Comparison of ENCODE assay signal across 9 mouse cellular contexts in the genomic region with DNA sequence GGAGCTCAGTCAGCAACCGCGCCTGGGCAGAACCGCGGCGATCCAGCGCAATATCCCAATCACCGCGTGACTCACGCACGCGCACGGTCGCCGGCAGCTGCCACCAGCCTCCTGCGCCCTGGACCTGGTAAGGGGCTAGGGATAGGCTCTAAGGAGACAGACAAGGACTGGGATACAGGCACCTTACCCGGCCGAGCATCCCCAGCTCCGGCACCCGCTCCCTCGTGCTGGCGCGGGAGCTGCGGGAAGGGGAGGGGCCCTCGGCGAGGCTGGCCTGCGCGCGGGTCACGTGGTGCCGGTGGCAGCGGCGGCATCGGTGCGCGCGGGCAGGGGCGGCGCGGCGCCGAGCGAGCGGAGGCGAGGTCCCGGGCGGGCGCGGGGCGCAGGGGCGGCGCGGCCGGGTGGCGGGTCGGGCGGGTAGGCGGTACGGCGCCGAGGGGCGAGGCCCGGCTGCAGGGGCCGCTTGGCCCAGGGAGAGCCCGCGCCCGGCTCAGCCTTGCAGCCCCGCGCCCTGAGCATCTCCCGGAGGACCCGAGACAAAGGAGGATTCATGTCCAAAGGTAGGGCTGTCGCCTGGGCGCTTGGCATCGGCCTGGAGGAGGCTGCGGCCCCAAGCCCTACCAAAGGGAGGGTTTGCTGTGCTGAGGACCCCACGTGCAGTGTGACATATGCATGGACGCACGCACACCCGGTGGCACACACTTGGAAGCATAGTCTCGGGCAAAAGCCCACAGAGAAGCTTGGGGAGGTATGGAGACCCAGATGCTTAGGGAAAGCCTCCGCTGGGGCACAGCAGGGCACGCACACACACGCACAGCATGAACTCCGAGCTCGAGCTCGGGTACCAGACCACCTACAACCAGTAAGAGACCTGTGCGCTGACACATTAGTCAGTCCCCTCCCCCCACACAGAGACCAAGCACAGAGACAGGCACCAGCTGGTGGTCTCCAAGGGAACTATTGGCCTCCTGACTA. TPM values are rescaled to one million over a fixed set of nuclear protein-coding genes. Genes with fewer than 3 reads are reported as not detected.
DNase-seq lines count a peak whose midpoint lies in the region; ATAC-seq lines count a peak whose summit lies in the region.
"Had no signal": no experiment of that assay in that cellular context is flagged by ENCODE, and none has a peak within 500 bp of the region (broad histone marks: within the 10 kb centered on the region; RNA-seq: fewer than 3 reads in every experiment).

No protein-coding gene starts in this region.

- no peak overlapping the region for H3K27ac ChIP-seq in heart, embryonic 11.5 days (ENCODE audit: low read depth, low read length)
- peak overlapping the region; percentile 99 for H3K27ac ChIP-seq in hindbrain, embryonic 13.5 days
- H3K27ac ChIP-seq in neural tube, embryonic 14.5 days (ENCODE audit: low read depth, low read length), result peak overlapping the region; percentile 98

- H3K36me3 ChIP-seq in heart, embryonic 11.5 days (ENCODE audit: control insufficient read depth, insufficient read depth, low read length), result no peaks in the 10 kb centered on the region
- H3K36me3 ChIP-seq in hindbrain, embryonic 13.5 days, result peaks cover 28% of the 10 kb centered on the region
- H3K36me3 ChIP-seq in neural tube, embryonic 14.5 days (ENCODE audit: control insufficient read depth, insufficient read depth, low read length), result peaks cover 14% of the 10 kb centered on the region

- no peak; the same call in 1 of the 2 replicates for ATAC-seq in heart, embryonic 11.5 days (replicated peaks; ENCODE audit: insufficient number of reproducible peaks, low FRiP score, low TSS enrichment)
- peak; percentile 75 for ATAC-seq in hindbrain, embryonic 13.5 days (ENCODE audit: low FRiP score)
- ATAC-seq in neural tube, embryonic 14.5 days (ENCODE audit: low read depth), result peak; percentile 75
- ATAC-seq in erythroblast, adult 5-6 weeks (replicated peaks; ENCODE audit: low FRiP score, poor library complexity, severe bottlenecking), result no peak

- intact Hi-C loops in left cerebral cortex, postnatal 4 days (cut with DNase I), result no loop called here

- no peaks in the 10 kb centered on the region for H3K9me3 ChIP-seq in heart, embryonic 11.5 days (replicated peaks; ENCODE audit: control insufficient read depth, low read length)
- H3K9me3 ChIP-seq in hindbrain, embryonic 13.5 days, result no peaks in the 10 kb centered on the region
- no peaks in the 10 kb centered on the region for H3K9me3 ChIP-seq in neural tube, embryonic 14.5 days (ENCODE audit: control insufficient read depth, low read length)

- H3K27me3 ChIP-seq in heart, embryonic 11.5 days (ENCODE audit: control insufficient read depth, insufficient read depth, low read length), result peaks cover 60% of the 10 kb centered on the region
- H3K27me3 ChIP-seq in hindbrain, embryonic 13.5 days, result peaks cover 26% of the 10 kb centered on the region
- no peaks in the 10 kb centered on the region for H3K27me3 ChIP-seq in neural tube, embryonic 14.5 days (ENCODE audit: control insufficient read depth, insufficient read depth, low read length)

- WGBS in heart, embryonic 11.5 days (ENCODE audit: insufficient replicate concordance), result 1% methylated on average over 79 of the region's 86 CpGs
- WGBS in hindbrain, embryonic 13.5 days, result under 1% methylated on average over 57 of the region's 86 CpGs
- under 1% methylated on average over 55 of the region's 86 CpGs for WGBS in neural tube, embryonic 14.5 days

- peak overlapping the region; percentile 98 for H3K4me2 ChIP-seq in heart, embryonic 11.5 days
- peak overlapping the region; percentile 95 for H3K4me2 ChIP-seq in hindbrain, embryonic 13.5 days
- peak overlapping the region; percentile 96 for H3K4me2 ChIP-seq in neural tube, embryonic 14.5 days (ENCODE audit: low read depth, low read length)

- peak overlapping the region; percentile 57 for H3K4me3 ChIP-seq in heart, embryonic 11.5 days (ENCODE audit: low read depth, low read length)
- H3K4me3 ChIP-seq in hindbrain, embryonic 13.5 days, result peak overlapping the region; percentile 81
- H3K4me3 ChIP-seq in neural tube, embryonic 14.5 days (ENCODE audit: low read depth, low read length), result peak overlapping the region; percentile 81

- peak overlapping the region; percentile 48; the same call in 1 of the 2 replicates for H3K9ac ChIP-seq in heart, embryonic 11.5 days (ENCODE audit: low read depth, low read length)
- H3K9ac ChIP-seq in hindbrain, embryonic 13.5 days, result peak overlapping the region; percentile 98
- peak overlapping the region; percentile 88 for H3K9ac ChIP-seq in neural tube, embryonic 14.5 days (replicated peaks; ENCODE audit: low read depth, low read length)

- H3K4me1 ChIP-seq in heart, embryonic 11.5 days (ENCODE audit: control insufficient read depth, insufficient read depth, low read length), result peaks cover 13% of the 10 kb centered on the region; the same call in 1 of the 2 replicates
- peaks cover 61% of the 10 kb centered on the region for H3K4me1 ChIP-seq in hindbrain, embryonic 13.5 days (replicated peaks)
- peaks cover 20% of the 10 kb centered on the region for H3K4me1 ChIP-seq in neural tube, embryonic 14.5 days (ENCODE audit: control insufficient read depth, insufficient read depth, low read length)

- no peak for DNase-seq in heart, adult 8-10 months (ENCODE audit: low spot score)
- DNase-seq in Muller cell, postnatal 12 days (ENCODE audit: inconsistent ontology term), result peak; percentile 59
- peak; percentile 88 for DNase-seq in embryo, embryonic 11 days
- peak; percentile 78 for DNase-seq in left cerebral cortex, postnatal 4 days

RNA-seq across cellular contexts. Expression of a gene that starts 0.5 kb away (rescaled TPM):
- polyA plus RNA-seq in heart, embryonic 11.5 days (2014; fragmentation: Nextera tagmentation; extraction: Ambion mirVana), result 5.0 and 6.2 TPM in 2 replicates
- under 1 TPM; 0.16 to 0.90 (median 0.44) TPM for total RNA-seq in heart, adult 8-10 months (2022)
- polyA plus RNA-seq in hindbrain, embryonic 13.5 days (2015; fragmentation: Nextera tagmentation; extraction: Ambion mirVana), result 329 and 346 TPM in 2 replicates
- total RNA-seq in left cerebral cortex, postnatal 4 days (2021), result 100 to 1,000 TPM; 666 to 687 TPM
- 395 and 439 TPM in 2 replicates for polyA plus RNA-seq in neural tube, embryonic 14.5 days (2014; fragmentation: Nextera tagmentation; extraction: Ambion mirVana)
- total RNA-seq in erythroblast, adult 5-6 weeks (2015; ENCODE audit: low replicate concordance), result 2.3 TPM in 1 of 2 replicates, not detected in the other
- 0.09 TPM in 1 of 2 replicates, not detected in the other for total RNA-seq in erythroblast, adult 5-6 weeks (2017; ENCODE audit: low replicate concordance)

RNA-seq across cellular contexts. Expression of a gene that starts 23.0 kb away (rescaled TPM):
- polyA plus RNA-seq in heart, embryonic 11.5 days (2014; fragmentation: Nextera tagmentation; extraction: Ambion mirVana), result not detected in 2 replicates
- not detected for total RNA-seq in heart, adult 8-10 months (2022)
- polyA plus RNA-seq in hindbrain, embryonic 13.5 days (2015; fragmentation: Nextera tagmentation; extraction: Ambion mirVana), result 8.9 and 9.2 TPM in 2 replicates
- total RNA-seq in left cerebral cortex, postnatal 4 days (2021), result 10 to 100 TPM; 70.9 to 77.4 TPM
- polyA plus RNA-seq in neural tube, embryonic 14.5 days (2014; fragmentation: Nextera tagmentation; extraction: Ambion mirVana), result 6.5 and 13.3 TPM in 2 replicates
- not detected in 2 replicates for total RNA-seq in erythroblast, adult 5-6 weeks (2015; ENCODE audit: low replicate concordance)
- not detected in 2 replicates for total RNA-seq in erythroblast, adult 5-6 weeks (2017; ENCODE audit: low replicate concordance)

RNA-seq across cellular contexts. Expression of a gene that starts 23.5 kb away (rescaled TPM):
- polyA plus RNA-seq in heart, embryonic 11.5 days (2014; fragmentation: Nextera tagmentation; extraction: Ambion mirVana), result 0.40 and 0.56 TPM in 2 replicates
- not detected for total RNA-seq in heart, adult 8-10 months (2022)
- 0.16 and 0.18 TPM in 2 replicates for polyA plus RNA-seq in hindbrain, embryonic 13.5 days (2015; fragmentation: Nextera tagmentation; extraction: Ambion mirVana)
- total RNA-seq in left cerebral cortex, postnatal 4 days (2021), result under 1 TPM in 1 of 2 experiments, not detected in 1; 0.24 TPM
- polyA plus RNA-seq in neural tube, embryonic 14.5 days (2014; fragmentation: Nextera tagmentation; extraction: Ambion mirVana), result 0.28 TPM in 1 of 2 replicates, not detected in the other
- total RNA-seq in erythroblast, adult 5-6 weeks (2015; ENCODE audit: low replicate concordance), result not detected in 2 replicates
- not detected in 2 replicates for total RNA-seq in erythroblast, adult 5-6 weeks (2017; ENCODE audit: low replicate concordance)
- total RNA-seq: layer of hippocampus, adult 8-10 months had no signal

RNA-seq across cellular contexts. Expression of a gene that starts 30.7 kb away (rescaled TPM):
- polyA plus RNA-seq in heart, embryonic 11.5 days (2014; fragmentation: Nextera tagmentation; extraction: Ambion mirVana), result 59.7 and 67.3 TPM in 2 replicates
- total RNA-seq in heart, adult 8-10 months (2022), result 1 to 10 TPM in 1 of 4 experiments, under 1 TPM in 3; 0.29 to 1.5 (median 0.44) TPM
- polyA plus RNA-seq in hindbrain, embryonic 13.5 days (2015; fragmentation: Nextera tagmentation; extraction: Ambion mirVana), result 20.0 and 22.0 TPM in 2 replicates
- 1 to 10 TPM; 6.5 to 6.9 TPM for total RNA-seq in left cerebral cortex, postnatal 4 days (2021)
- polyA plus RNA-seq in neural tube, embryonic 14.5 days (2014; fragmentation: Nextera tagmentation; extraction: Ambion mirVana), result 11.2 and 12.0 TPM in 2 replicates
- 10.7 and 11.0 TPM in 2 replicates for total RNA-seq in erythroblast, adult 5-6 weeks (2015; ENCODE audit: low replicate concordance)
- total RNA-seq in erythroblast, adult 5-6 weeks (2017; ENCODE audit: low replicate concordance), result 2.3 and 7.2 TPM in 2 replicates

RNA-seq across cellular contexts. Expression of a gene that starts 51.0 kb away (rescaled TPM):
- polyA plus RNA-seq in heart, embryonic 11.5 days (2014; fragmentation: Nextera tagmentation; extraction: Ambion mirVana), result 0.29 TPM in 1 of 2 replicates, not detected in the other
- total RNA-seq in heart, adult 8-10 months (2022), result under 1 TPM in 1 of 4 experiments, not detected in 3; 0.26 TPM
- polyA plus RNA-seq in hindbrain, embryonic 13.5 days (2015; fragmentation: Nextera tagmentation; extraction: Ambion mirVana), result not detected in 2 replicates
- total RNA-seq in left cerebral cortex, postnatal 4 days (2021), result 1 to 10 TPM in 1 of 2 experiments, under 1 TPM in 1; 0.46 to 1.1 TPM
- polyA plus RNA-seq in neural tube, embryonic 14.5 days (2014; fragmentation: Nextera tagmentation; extraction: Ambion mirVana), result 0.32 and 1.4 TPM in 2 replicates
- 0.84 and 6.3 TPM in 2 replicates for total RNA-seq in erythroblast, adult 5-6 weeks (2015; ENCODE audit: low replicate concordance)
- not detected in 2 replicates for total RNA-seq in erythroblast, adult 5-6 weeks (2017; ENCODE audit: low replicate concordance)

Comparison
In these comparisons a context has a peak if more than half of its experiments do, and no peak if none do; other contexts are left out.
1. ATAC-seq: peak in hindbrain, embryonic 13.5 days (single experiment) and neural tube, embryonic 14.5 days (single experiment); none in heart, embryonic 11.5 days (single experiment) and erythroblast, adult 5-6 weeks (single experiment).
2. H3K9ac ChIP-seq: peak in every context shown above with its lines; median percentile 98 in hindbrain, embryonic 13.5 days; 88 in neural tube, embryonic 14.5 days; 48 in heart, embryonic 11.5 days.
3. RNA of a gene that starts 0.5 kb away (total RNA-seq): 666 to 687 TPM in left cerebral cortex, postnatal 4 days; 0.16 to 0.90 TPM in heart, adult 8-10 months and 0.09 to 2.3 TPM in erythroblast, adult 5-6 weeks; every median in the first group is over 100 times any median in the second.
4. RNA of a gene that starts 23.0 kb away (total RNA-seq): 70.9 to 77.4 TPM in left cerebral cortex, postnatal 4 days; not detected in heart, adult 8-10 months and not detected in erythroblast, adult 5-6 weeks; every median in the first group is over 10 times any median in the second.
5. Peak in every context shown above with its lines, with median percentiles within 50 percentile points of each other: H3K4me2 ChIP-seq and H3K4me3 ChIP-seq.